Mouse (Mus musculus) ovary, postnatal 36 days (tissue): Measurements from ENCODE around the gene Fxn.
"Not testable (repeated sequence)": the region's sequence is repeated elsewhere in the genome, so short reads cannot be mapped to it uniquely, and the experiment has no call there.

ENCODE experiments used
- DNase-seq: peaks from one replicate; pipeline ENCODE4 v3.0.0; 2022; ENCODE audit warnings: low spot score, mixed read lengths

Gene Fxn

DNA sequence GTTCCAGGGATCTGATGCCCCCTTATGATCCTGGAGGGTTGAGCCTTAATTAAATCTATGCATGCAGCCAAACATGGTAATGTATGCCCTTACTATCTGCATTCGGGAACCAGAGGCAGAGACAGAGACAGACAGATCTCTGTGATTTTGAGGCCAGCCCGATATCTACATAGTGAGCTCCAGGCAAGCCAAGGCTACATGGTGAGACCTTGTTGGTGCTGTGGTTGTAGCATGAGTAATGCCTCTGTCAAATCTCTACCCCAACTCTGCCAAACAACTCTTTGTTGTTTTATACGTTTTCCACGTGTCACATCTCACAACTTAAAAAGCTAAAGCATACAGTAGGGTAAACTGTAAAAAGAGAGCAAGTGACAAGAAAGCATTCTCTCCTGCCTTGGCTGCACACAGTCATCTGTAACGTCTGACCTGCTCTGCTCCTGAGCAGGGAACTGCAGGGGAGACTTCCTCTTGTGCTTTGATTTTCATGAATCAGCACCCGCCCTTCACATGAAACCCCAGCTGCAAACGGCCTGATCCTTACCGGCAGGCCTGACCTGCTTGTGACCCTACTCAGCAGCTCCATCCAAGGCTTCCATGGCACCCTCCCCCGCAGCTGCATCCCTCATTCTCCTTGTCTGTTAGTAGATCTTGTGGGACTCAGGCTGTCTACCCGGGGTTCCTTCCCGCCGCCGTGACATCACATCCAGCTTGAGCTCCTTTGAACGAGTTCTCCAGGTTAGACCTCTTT, 38.4 kb downstream of the Fxn start:
- no peak for DNase-seq

DNA sequence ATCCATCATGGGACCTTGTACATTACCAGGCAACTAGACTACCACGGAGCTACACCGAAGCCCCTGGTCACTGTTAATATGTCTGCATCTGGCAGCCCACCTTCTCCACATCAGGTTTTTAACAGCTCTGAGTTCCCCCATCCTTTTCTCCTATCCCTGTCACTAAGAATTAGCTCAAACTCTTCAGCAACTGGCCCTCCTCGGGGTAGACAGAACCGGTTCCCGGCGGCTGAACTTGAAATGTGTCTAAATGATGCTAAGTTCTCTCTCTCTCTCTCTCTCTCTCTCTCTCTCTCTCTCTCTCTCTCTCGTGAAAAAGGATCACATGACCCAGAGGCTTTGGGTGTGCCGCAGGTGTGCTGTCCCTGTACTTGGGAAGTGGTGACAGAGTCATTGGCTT, 39.1 kb downstream of the Fxn start:
- DNase-seq: no peak

GRCm38 (mm10) chr19:24238011-24238410, 42.4 kb downstream of the Fxn start:
- no peak for DNase-seq

DNA sequence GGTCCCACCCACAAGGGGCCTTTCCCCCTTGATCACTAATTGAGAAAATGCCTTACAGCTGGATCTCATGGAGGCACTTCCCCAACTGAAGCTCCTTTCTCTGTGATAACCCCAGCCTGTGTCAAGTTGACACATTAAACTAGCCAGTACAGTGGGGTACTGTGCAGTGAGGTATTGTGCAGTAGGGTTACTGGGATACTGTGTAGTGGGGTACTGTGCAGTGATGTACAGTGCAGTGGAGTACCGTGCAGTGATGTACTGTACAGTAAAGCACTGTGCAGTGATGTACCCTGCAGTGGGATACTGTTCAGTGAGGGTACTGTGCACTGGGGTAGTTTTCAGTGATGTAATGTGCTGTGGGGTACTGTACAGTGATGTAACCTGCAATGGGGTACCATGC, 48.0 kb downstream of the Fxn start:
- not testable (repeated sequence) for DNase-seq

DNA sequence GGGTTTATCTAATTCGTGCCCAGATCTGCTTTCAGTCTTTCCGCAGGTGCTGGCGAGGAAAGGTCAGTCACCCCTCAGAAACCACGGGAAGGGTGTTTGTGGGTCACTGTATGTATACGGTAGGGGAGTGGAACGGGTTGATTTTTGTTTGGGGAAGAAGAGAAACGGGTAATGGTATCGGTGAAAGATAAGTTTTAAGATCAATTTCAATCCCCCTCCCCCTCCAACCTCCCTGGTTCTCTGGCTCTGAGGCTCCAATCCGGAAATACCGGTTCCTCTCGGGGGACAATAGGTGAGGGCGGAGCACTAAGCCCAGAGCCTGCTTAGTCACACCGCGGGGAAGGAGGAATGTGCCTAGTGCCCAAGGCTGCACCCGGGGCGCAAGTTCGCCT, 55.1 kb downstream of the Fxn start:
- DNase-seq: peak; percentile 57

GRCm38 (mm10) chr19:24224500-24225304, 55.7 kb downstream of the Fxn start, which contains the start of gene Tjp2:
Gene Tjp2, minus strand, starts transcription at chr19:24225030.
- peak; percentile 65 for DNase-seq

DNA sequence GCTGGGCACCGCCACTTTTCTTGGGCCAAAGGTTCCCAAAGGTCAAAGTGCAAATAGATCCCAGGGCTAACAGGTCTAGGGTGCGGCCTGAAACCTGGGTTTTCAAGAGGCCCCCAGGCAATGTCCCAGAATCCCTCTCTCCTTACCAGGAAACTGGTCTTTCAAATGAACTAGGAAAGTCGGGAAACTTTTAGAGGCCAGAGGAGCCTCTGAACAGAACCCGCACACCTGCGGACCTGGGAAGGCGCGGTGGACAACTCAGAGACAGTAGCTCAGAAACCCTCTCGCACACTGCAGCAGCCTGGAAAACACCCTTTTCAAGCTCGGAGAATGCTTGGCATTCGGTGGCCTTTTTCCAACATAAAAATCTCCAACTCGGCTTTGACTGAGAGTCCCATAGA, 56.6 kb downstream of the Fxn start:
- peak; percentile 8 for DNase-seq

GRCm38 (mm10) chr19:24221455-24221854, 59.0 kb downstream of the Fxn start:
- DNase-seq: no peak

GRCm38 (mm10) chr19:24220795-24221445, 59.5 kb downstream of the Fxn start:
- DNase-seq: no peak

GRCm38 (mm10) chr19:24219011-24219410, 61.4 kb downstream of the Fxn start:
- DNase-seq: no peak

DNA sequence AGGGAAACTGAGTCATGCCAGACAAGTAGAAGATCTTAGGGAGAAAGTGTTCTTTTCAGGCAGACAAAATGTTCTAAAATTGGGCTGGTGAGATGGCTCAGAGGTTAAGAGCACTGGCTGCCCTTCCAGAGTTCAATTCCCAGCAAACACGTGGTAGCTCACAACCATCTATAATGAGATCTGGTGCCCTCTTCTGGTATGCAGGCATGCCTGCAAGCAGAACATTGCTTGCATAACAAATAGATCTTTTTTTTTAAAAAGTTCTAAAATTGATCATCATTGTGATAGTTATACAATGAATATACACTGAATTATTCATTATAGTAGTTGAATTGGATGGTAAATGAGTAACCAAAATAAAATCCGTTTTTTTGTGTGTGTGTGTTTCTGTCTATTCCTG, 62.1 kb downstream of the Fxn start:
- DNase-seq: no peak

DNA sequence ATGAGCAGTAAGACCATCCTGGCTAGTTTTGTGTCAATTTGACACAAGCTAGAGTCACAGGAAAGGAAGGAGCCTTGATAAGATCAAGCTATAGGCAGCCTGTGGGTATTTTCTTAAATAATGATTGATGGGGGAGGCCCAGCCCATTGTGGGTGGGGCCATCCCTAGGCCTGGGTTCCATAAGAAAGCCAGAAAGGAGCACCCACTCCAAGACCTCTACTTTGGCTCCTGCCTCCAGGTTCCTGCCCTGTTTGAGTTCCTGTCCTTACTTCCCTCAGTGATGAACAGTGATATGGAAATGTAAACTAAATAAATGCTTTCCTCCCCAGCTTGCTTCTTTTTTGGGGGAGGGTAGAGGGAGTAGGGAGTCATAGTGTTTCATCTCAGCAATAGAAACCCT, 62.6 kb downstream of the Fxn start:
- DNase-seq: no peak

DNA sequence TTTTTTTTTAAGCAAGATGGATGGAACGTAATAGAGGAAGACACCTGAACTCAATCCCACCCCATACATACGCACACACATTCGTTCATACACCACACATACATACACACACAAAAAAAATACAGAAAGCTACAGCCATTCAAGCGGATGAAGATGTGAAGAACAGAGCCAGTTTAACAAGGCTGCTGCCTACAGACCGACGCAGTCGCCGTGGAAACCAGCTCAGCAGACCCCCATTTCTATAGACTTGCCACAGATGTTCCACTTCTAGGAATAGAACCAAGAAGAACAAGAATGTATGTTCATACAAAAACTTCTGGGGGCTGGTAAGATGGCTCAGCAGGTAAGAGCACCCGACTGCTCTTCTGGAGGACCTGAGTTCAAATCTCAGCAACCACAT, 63.6 kb downstream of the Fxn start:
- DNase-seq: no peak

- no peak for DNase-seq
These were observed 65.5 kb downstream of the Fxn start for GRCm38 (mm10) chr19:24214939-24215338.

DNA sequence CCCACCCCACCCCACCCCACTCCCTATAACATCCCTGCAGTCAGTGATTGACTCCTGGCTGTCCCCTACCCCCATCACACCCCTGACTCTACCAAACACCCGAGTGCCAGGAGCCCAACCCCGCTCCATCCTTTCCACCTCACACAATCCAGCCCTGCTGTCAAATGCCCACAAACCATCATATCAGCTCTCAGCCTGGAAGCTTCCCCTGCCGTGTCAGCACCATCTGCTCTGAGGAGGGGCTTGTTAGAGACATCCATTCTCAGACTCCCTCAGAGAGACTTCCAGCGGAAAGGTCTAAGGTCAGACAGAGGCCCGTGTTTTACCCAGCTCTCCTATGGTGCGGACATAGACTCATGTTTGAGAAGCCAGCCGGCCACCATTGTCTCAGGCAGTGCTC, 67.1 kb downstream of the Fxn start:
- no peak for DNase-seq

DNA sequence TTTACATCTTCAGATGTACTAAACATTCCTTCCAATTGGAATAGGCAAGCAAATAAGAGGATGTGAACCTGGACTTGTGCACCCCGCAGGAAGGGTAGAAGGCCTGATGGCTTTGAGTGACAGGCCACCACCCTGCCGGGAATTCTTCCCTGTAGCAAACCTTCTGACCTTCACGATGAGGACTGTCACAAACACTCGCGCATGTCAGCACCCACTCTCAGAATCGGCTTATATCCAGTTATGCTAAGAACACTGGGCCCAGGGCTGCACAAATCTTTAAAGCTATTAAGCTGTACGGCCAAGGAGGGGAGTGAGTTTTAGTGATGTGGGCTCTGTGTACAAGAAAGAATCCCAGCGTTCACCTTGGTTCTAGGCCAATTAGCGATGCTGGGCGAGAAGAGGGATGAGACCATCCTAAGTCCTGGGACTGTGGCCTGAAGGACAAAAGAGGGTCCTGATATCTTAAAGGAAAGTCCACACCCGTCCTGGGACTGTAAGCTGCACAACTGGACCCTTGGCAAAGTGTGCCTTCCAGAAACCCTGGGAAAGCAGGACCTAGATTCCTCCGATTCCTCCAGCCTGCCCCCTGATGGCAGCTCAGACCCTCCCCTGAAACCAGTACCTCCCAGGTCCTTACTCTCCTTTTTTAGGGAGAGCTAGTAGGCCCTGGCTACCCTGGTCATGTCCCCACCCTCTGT, 67.7 kb downstream of the Fxn start:
- no peak for DNase-seq
